Mouse (Mus musculus): ENCODE measurements around the gene Chd3.

Chd3 gene

GRCm38 (mm10) chr11:69390400-69391034, 21.3 kb upstream of the Chd3 start:
- in situ Hi-C loops (cut with MseI, MboI), result no loop called here

GRCm38 (mm10) chr11:69389531-69390399, 20.6 kb upstream of the Chd3 start:
- in situ Hi-C loops (cut with MseI, MboI), result loop anchor here (5.0 kb wide), 2 partner anchors 122 to 127 kb away; no protein-coding TSS in a partner anchor

GRCm38 (mm10) chr11:69388680-69389079, 19.5 kb upstream of the Chd3 start:
- in situ Hi-C loops (cut with MseI, MboI), result loop anchor here (5.0 kb wide), 2 partner anchors 121 to 126 kb away; no protein-coding TSS in a partner anchor

GRCm38 (mm10) chr11:69386758-69387157, 17.6 kb upstream of the Chd3 start:
- in situ Hi-C loops (cut with MseI, MboI), result loop anchor here (5.0 kb wide), 2 partner anchors 119 to 124 kb away; no protein-coding TSS in a partner anchor

GRCm38 (mm10) chr11:69384979-69385378, 15.8 kb upstream of the Chd3 start:
- in situ Hi-C loops (cut with MseI, MboI), result loop anchor here (5.0 kb wide), 2 partner anchors 118 to 123 kb away; no protein-coding TSS in a partner anchor

- in situ Hi-C loops (cut with MseI, MboI), result no loop called here
Measured at GRCm38 (mm10) chr11:69382478-69383105, 13.4 kb upstream of the Chd3 start.

- in situ Hi-C loops (cut with MseI, MboI), result no loop called here
Measured at GRCm38 (mm10) chr11:69381356-69381755, 12.2 kb upstream of the Chd3 start.

GRCm38 (mm10) chr11:69379600-69379999, 10.4 kb upstream of the Chd3 start:
- in situ Hi-C loops (cut with MseI, MboI), result no loop called here

GRCm38 (mm10) chr11:69377766-69378165, 8.6 kb upstream of the Chd3 start:
- in situ Hi-C loops (cut with MseI, MboI), result no loop called here

GRCm38 (mm10) chr11:69375646-69376045, 6.4 kb upstream of the Chd3 start:
- in situ Hi-C loops (cut with MseI, MboI), result no loop called here

- in situ Hi-C loops (cut with MseI, MboI), result no loop called here
Measured at GRCm38 (mm10) chr11:69373223-69373965, 4.2 kb upstream of the Chd3 start.

- in situ Hi-C loops (cut with MseI, MboI), result no loop called here
Measured at GRCm38 (mm10) chr11:69372780-69373170, 3.6 kb upstream of the Chd3 start.

- in situ Hi-C loops (cut with MseI, MboI), result no loop called here
Measured at GRCm38 (mm10) chr11:69372056-69372779, 3.0 kb upstream of the Chd3 start.

- in situ Hi-C loops (cut with MseI, MboI), result no loop called here
Measured at GRCm38 (mm10) chr11:69371601-69372000, 2.4 kb upstream of the Chd3 start.

GRCm38 (mm10) chr11:69370817-69371215, 1.6 kb upstream of the Chd3 start:
- in situ Hi-C loops (cut with MseI, MboI), result no loop called here

- in situ Hi-C loops (cut with MseI, MboI), result no loop called here
Measured at GRCm38 (mm10) chr11:69369990-69370816, 997 bp upstream of the Chd3 start.

GRCm38 (mm10) chr11:69368356-69369214, 621 bp downstream of the Chd3 start:
- in situ Hi-C loops (cut with MseI, MboI), result no loop called here

GRCm38 (mm10) chr11:69367616-69368355, 1.4 kb downstream of the Chd3 start:
- in situ Hi-C loops (cut with MseI, MboI), result no loop called here
